ENCODE assay signal across 9 mouse cellular contexts in genomic region chr3:146655111-146655577, GRCm38 (mm10). TPM values are rescaled to one million over a fixed set of nuclear protein-coding genes. Genes with fewer than 3 reads are reported as not detected.
DNase-seq lines count a peak whose midpoint lies in the region; ATAC-seq and TF ChIP-seq lines count a peak whose summit lies in the region.
"Had no signal": no experiment of that assay in that cellular context is flagged by ENCODE, and none has a peak within 500 bp of the region (broad histone marks: within the 10 kb centered on the region; RNA-seq: fewer than 3 reads in every experiment).

No protein-coding gene starts in this region.

- H3K9me3 ChIP-seq in liver, embryonic 13.5 days (replicated peaks): no peaks in the 10 kb centered on the region

- no peak for TF ChIP-seq CTCF in heart, adult 2 months (IDR thresholded peaks at IDR 0.05)

- TF ChIP-seq POLR2A in heart, adult 2 months (IDR thresholded peaks at IDR 0.05; ENCODE audit: insufficient read depth, low read depth, low read length): no peak

- TF ChIP-seq EP300 in heart, adult 2 months (IDR thresholded peaks at IDR 0.05; ENCODE audit: insufficient read depth, low read depth, low read length): no peak

- peaks cover 4% of the 10 kb centered on the region for H3K4me1 ChIP-seq in heart, adult 2 months (ENCODE audit: control insufficient read depth, insufficient read depth, low read length)
- peaks cover 34% of the 10 kb centered on the region for H3K4me1 ChIP-seq in liver, embryonic 13.5 days (replicated peaks)

- peak overlapping the region; percentile 48 for H3K4me2 ChIP-seq in liver, embryonic 13.5 days

- H3K36me3 ChIP-seq in heart, adult 2 months (ENCODE audit: control insufficient read depth, insufficient read depth, low read length): no peaks in the 10 kb centered on the region
- no peaks in the 10 kb centered on the region for H3K36me3 ChIP-seq in liver, embryonic 13.5 days

- no peaks in the 10 kb centered on the region for H3K27me3 ChIP-seq in heart, adult 2 months (ENCODE audit: control insufficient read depth, insufficient read depth, low read length)
- no peaks in the 10 kb centered on the region for H3K27me3 ChIP-seq in liver, embryonic 13.5 days

- H3K79me2 ChIP-seq in heart, adult 2 months (replicated peaks; ENCODE audit: control insufficient read depth, insufficient read depth, low read length): no peaks in the 10 kb centered on the region

- H3K4me3 ChIP-seq in heart, adult 2 months: no peak overlapping the region
- H3K4me3 ChIP-seq in liver, embryonic 13.5 days (replicated peaks): no peak overlapping the region

- intact Hi-C loops in heart, adult 2 months (cut with DNase I): no loop called here

- no peak overlapping the region for H3K27ac ChIP-seq in heart, adult 2 months
- H3K27ac ChIP-seq in liver, embryonic 13.5 days: peak overlapping the region; percentile 93

- no peak overlapping the region for H3K9ac ChIP-seq in heart, adult 2 months (ENCODE audit: low read depth, low read length)
- H3K9ac ChIP-seq in liver, embryonic 13.5 days: peak overlapping the region; percentile 38; the same call in 1 of the 2 replicates

- 48% methylated on average over 2 of the region's 2 CpGs for WGBS in heart, adult 2 months
- WGBS in liver, embryonic 13.5 days (ENCODE audit: insufficient replicate concordance): 22% methylated on average over 2 of the region's 2 CpGs

- peak; percentile 79 for DNase-seq in heart, adult 11 months
- no peak for DNase-seq in heart, adult 2 months
- DNase-seq in 416B (ENCODE audit: low read depth): peak; percentile 85
- peak; percentile 19 for DNase-seq in brain, adult 2 months (ENCODE audit: low read depth, low spot score)
- DNase-seq in liver, embryonic 13.5 days: peak; percentile 63
- DNase-seq in lung, postnatal 14 days: no peak
- no peak for DNase-seq in ovary, adult 18-20 months (ENCODE audit: low spot score)
- no peak for DNase-seq in testis, postnatal 10 days (ENCODE audit: low spot score)

- ATAC-seq in liver, embryonic 13.5 days (ENCODE audit: low read depth): peak; percentile 81

RNA-seq across cellular contexts. Expression of gene 4930503B20Rik, which starts 4.0 kb away (rescaled TPM):
- not detected for total RNA-seq in heart, adult 2 months (2021)
- polyA plus RNA-seq in heart, adult 2 months (2012; rRNA removed): 0.09 and 0.16 TPM in 2 replicates
- polyA plus RNA-seq in liver, embryonic 13.5 days (2015; fragmentation: Nextera tagmentation; extraction: Ambion mirVana): not detected in 2 replicates
- total RNA-seq: layer of hippocampus, postnatal 14 days had no signal

RNA-seq across cellular contexts. Expression of gene Samd13, which starts 30.2 kb away (rescaled TPM):
- total RNA-seq in heart, adult 2 months (2021): 1 to 10 TPM; 1.9 to 2.1 TPM
- polyA plus RNA-seq in heart, adult 2 months (2012; rRNA removed): 1.0 and 1.1 TPM in 2 replicates
- polyA plus RNA-seq in liver, embryonic 13.5 days (2015; fragmentation: Nextera tagmentation; extraction: Ambion mirVana): 0.22 and 0.44 TPM in 2 replicates
- total RNA-seq: layer of hippocampus, postnatal 14 days had no signal

RNA-seq across cellular contexts. Expression of gene Dnase2b, which starts 39.7 kb away (rescaled TPM):
- not detected for total RNA-seq in heart, adult 2 months (2021)
- not detected in 2 replicates for polyA plus RNA-seq in heart, adult 2 months (2012; rRNA removed)
- 0.35 and 0.54 TPM in 2 replicates for polyA plus RNA-seq in liver, embryonic 13.5 days (2015; fragmentation: Nextera tagmentation; extraction: Ambion mirVana)
- total RNA-seq: layer of hippocampus, postnatal 14 days had no signal

Comparison
In these comparisons a context has a peak if more than half of its experiments do, and no peak if none do; other contexts are left out.
1. DNase-seq: peak in heart, adult 11 months (single experiment), 416B (single experiment), brain, adult 2 months (single experiment) and liver, embryonic 13.5 days (single experiment); none in heart, adult 2 months (0 of 2), lung, postnatal 14 days (single experiment), ovary, adult 18-20 months (single experiment) and testis, postnatal 10 days (single experiment).